Mouse (Mus musculus) left cerebral cortex, adult 18-20 months (tissue): Measurements from ENCODE around the gene Nectin4. TPM values are rescaled to one million over a fixed set of nuclear protein-coding genes. Genes with fewer than 3 reads are reported as not detected.

Experiments used
- DNase-seq, 2 experiments: peaks; one replicate each; pipeline ENCODE4 v3.0.0; 2021 to 2022; ENCODE audit warnings: low spot score in 2 of 2, mixed read lengths in 1 of 2
- total RNA-seq, 2 experiments: library from RNA; stranded (reverse); gene quantifications; 2 replicates each; pipeline ENCODE4 v1.2.3; 2021

Nectin4 gene
- total RNA-seq, 2 experiments from 2014 or later, result 3.6 to 4.7 TPM

GRCm38 (mm10) chr1:171356814-171357213, 13.1 kb upstream of the Nectin4 start:
- no peak for DNase-seq

DNA sequence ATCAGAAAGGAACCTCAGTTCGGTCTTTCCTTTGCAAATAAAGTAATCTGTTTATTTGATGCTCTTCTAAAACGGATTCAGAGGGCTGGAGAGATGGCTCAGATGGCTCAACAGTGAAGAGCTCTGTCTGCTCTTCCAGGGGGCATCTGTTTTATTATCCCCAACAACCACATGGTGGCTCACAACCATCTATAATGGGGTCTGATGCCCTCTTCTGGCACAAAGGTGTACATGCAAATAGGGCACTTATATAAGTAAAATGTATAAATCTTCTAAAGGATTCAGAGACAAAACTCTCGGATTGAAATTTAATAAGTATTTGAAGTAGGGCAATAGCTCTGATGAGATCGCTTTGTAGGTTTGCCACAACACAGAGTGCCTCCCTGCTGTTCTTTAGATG, 11.5 kb upstream of the Nectin4 start:
- no peak for DNase-seq

DNA sequence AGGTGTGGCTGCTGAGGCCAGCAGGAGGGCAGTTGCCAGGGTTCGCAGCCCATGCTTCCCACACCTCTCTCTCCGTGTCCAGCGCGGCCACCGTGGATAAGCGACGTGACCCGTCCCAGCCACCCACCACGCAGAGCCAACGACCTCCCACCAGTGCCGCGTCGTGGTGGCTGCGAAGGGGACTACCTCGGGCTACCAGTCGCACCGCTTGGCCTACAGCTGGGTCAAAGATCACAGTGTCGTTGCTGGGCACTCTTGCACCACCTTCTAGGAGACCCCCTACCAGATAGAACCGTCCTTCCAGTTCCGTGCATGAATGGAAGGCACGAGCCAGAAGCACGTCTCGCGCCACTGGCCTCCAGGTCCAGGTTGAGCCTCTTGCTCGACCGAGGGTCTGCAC, 9.6 kb upstream of the Nectin4 start:
- peak; percentile 26 to 39 for DNase-seq

DNA sequence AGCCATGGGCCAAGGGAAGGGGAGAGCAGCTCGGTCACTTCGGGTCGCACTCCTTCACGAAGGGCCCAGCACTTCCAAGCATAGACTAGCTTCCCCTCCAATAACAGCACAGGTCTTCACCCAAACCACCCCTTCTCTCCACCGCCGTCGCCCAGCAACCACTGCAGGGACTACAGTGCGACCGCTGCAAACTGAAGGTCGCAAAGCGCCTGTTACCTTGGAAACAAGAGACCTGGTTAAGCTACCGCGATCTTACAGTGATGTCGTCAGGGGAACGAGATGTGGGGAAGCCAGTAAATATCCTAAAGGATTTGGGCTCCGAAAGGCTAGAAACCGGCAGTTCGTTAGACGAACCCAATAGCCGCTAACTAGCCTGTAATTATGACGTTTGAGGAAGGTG, 9.2 kb upstream of the Nectin4 start, which contains the start of gene Klhdc9:
Gene Klhdc9 (minus strand): TSS at position 143 of the 400 bp plus-strand sequence.
- DNase-seq, result peak; percentile 83 to 86

GRCm38 (mm10) chr1:171361106-171362103, 8.5 kb upstream of the Nectin4 start:
- peak; percentile 69 to 79 for DNase-seq

DNA sequence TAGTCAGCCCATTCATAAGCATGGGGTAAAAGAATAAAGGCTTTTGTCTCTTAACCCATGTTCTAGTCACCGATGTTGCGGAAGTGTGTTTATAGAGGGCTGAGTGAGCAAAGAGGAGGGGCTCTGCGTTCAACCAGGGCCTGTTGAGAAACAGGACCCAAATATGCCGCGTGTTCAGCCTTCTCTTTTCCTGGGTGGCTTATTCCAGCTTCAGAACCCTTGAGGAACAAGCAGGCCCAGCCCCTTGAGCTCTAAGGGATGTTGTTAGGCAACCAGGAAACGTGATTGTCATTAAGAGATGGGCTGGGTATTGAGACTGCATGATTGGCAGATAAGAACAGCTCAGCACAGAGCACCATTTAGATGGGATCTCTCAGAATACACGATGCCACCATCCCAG, 4.0 kb upstream of the Nectin4 start:
- no peak for DNase-seq

DNA sequence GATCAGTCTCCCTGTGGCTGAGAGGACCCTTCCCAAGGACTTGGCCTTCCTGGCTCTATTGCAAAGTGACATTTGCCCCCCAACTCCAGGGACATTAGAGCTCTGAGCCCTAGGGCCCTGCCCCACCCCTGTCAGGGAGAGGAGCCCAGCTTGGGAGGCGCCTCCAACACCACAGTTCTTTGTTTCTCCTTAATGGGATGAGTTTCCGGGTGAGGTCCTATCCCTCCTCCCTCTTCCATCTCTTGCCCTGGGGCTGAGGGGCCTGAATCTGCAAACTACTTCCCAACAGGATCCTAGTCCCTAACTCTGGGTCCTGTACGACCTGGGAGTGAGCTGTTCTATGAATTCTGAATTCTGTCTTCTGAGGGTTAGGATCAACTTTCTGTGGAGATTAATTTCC, 3.0 kb downstream of the Nectin4 start:
- no peak for DNase-seq

- no peak for DNase-seq
Measured at GRCm38 (mm10) chr1:171373946-171374345, 4.0 kb downstream of the Nectin4 start.

DNA sequence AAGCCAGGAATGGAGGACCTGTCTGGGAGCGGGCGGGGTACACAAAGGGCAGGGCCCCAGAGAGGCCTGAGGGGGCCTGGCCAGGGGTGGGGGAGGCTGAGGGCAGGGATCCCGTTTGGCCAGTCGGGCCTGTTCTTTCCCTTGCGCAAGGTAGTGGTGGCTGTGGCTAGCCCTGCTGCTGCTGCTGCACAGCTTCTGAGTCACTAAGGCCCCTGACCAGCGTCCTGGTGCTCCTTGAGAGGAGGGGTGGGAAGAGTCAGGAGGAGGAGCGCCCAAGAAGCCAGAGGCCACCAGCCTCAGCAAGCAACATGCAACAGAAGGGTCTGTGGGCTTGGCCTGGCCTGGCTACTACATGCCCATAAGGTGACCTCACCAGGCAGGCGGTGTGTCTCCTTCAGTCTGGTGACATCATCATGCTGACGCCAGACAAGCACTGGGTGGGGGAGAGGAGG, 5.8 kb downstream of the Nectin4 start:
- DNase-seq, result no peak

GRCm38 (mm10) chr1:171378298-171378697, 8.4 kb downstream of the Nectin4 start:
- no peak for DNase-seq

GRCm38 (mm10) chr1:171379935-171380599, 10.2 kb downstream of the Nectin4 start:
- peak; percentile 73 to 81 for DNase-seq

- DNase-seq, result no peak
Measured at GRCm38 (mm10) chr1:171382096-171382620, 12.3 kb downstream of the Nectin4 start.

- no peak for DNase-seq
Measured at GRCm38 (mm10) chr1:171384361-171384760, 14.5 kb downstream of the Nectin4 start.

DNA sequence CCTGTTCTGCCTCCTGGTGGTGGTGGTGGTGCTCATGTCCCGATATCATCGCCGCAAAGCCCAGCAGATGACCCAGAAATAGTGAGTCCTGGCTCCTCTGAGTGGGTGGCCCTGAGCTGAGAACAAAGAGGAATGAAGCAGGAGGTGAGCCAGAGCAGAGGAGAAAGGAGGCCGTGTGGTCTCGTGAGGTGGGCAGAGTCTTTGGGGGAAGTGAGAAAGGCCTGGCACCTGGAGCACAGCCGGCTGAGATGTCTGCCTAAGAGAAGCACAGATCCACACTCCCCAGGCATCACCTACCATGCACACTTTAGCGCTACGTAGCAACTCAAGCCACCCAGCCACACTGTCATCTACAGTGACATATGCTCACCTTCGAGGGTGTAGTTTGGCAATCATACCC, 15.3 kb downstream of the Nectin4 start:
- no peak for DNase-seq

DNA sequence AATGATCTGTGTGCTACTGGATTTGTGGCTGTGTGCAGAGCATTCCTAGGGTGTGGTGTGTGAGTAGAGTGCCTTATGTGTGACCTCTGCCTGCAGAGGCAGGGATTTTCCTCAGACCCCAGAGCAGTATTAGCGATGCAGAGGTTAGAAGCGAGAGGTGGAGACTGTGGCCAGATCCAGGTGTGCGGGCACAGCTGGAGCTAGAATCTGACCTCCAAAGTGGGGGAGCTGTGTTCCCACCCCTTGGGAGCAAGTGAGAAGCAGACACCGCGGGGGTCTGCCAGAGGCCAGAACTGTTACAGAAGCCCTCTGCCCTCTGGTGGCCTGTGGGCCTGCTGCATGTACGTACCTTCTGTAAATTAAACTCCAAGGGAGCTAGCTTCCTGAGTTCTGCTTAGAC, 17.2 kb downstream of the Nectin4 start:
- DNase-seq, result no peak

- no peak for DNase-seq
Measured at GRCm38 (mm10) chr1:171388376-171389102, 18.6 kb downstream of the Nectin4 start, which contains the start of gene Arhgap30. Arhgap30 (plus strand) TSS chr1:171388954.

- no peak for DNase-seq
Measured at GRCm38 (mm10) chr1:171390101-171390500, 20.2 kb downstream of the Nectin4 start.

DNA sequence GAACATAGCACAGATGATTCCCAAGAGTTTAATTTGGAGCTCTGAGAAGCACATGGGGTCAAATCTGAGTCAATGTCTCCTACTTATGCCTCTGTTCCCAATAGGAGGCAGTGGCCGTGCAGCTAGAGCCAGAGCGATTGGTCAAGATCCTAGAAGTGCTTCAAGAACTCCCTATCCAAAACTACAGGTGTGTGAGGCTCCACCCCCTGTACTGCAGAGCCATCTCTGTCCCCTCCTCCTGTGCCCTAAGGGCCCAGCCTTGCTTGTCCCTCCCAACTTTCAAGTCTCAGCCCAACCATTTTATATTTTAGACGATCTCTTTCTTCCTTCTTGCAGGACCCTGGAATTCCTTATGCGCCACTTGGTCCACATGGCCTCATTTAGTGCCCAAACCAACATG, 31.9 kb downstream of the Nectin4 start:
- no peak for DNase-seq

DNA sequence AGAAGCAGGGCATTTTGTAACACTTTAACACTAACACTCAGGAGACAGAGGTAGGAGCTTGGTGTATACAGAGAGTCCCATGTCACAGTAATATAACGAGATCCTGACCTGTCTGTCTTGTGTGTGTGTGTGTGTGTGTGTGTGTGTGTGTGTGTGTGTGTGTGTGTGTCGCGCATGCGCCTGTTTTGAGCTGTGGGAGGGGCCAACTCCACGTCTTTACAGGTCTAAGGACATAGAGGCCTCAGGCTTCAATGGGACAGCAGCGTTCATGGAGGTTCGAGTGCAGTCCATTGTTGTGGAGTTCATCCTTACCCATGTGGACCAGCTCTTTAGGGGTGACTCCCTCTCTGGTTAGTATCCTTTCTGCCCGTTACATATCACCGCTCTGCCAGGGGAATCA, 33.1 kb downstream of the Nectin4 start:
- DNase-seq, result no peak

DNA sequence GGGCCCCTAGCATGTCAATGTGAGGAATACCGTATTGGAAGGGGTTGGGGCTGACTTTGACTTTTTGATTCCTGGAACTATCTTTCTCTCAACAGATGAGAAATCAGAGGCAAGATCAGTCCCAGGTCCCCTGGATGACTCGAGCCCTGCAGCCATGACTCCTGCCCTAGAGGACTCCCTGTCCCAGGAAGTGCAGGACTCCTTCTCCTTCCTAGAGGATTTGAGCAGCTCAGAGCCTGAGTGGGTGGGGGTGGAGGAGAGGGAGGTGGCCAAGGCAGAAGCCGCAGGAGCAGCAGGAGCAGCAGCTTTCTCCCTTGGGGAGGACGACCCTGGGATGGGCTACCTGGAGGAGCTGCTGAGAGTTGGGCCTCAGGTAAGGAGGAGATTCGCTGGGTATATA, 37.4 kb downstream of the Nectin4 start:
- no peak for DNase-seq

GRCm38 (mm10) chr1:171410231-171410630, 40.3 kb downstream of the Nectin4 start:
- no peak for DNase-seq
